Mouse (Mus musculus): ENCODE data around the gene Psmd13.

DNA sequence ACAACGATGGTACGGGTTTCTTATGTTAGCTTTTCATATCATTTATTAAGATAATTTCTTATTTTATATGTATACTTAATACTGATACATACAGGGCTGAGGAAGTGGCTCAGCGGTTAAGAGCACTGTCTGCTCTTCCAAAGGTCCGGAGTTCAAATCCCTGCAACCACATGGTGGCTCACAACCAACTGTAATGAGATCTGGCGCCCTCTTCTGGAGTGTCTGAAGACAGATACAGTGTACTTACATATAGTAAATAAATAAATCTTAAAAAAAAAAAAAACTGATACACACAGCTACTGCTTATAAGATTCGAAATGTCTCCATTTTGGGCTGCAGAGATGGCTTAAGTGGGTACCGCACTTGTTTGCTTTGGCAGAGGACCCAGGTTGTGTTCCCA is 25.9 kb downstream of the Psmd13 start:
- TF ChIP-seq POLR2A (IDR thresholded peaks at IDR 0.05; ENCODE audit: control insufficient read depth, low read depth, low read length), result no peak
- no peak for TF ChIP-seq CTCF (IDR thresholded peaks at IDR 0.05; ENCODE audit: control insufficient read depth, insufficient read depth, insufficient replicate concordance, low read depth, low read length)

All from testis, adult 2 months (tissue).